Mouse (Mus musculus) E14TG2a.4 (cell line): ENCODE results near the gene Olfm2.

Experiments
- CTCF ChIP-seq: conservative IDR thresholded peaks from 2 replicates; pipeline ENCODE4 v1.5.1; 2014; ENCODE audit warnings: low read length
- POU5F1 ChIP-seq: IDR thresholded peaks from 2 replicates; pipeline ENCODE4 v1.6.1; 2014; ENCODE audit warnings: low read length, borderline replicate concordance

DNA sequence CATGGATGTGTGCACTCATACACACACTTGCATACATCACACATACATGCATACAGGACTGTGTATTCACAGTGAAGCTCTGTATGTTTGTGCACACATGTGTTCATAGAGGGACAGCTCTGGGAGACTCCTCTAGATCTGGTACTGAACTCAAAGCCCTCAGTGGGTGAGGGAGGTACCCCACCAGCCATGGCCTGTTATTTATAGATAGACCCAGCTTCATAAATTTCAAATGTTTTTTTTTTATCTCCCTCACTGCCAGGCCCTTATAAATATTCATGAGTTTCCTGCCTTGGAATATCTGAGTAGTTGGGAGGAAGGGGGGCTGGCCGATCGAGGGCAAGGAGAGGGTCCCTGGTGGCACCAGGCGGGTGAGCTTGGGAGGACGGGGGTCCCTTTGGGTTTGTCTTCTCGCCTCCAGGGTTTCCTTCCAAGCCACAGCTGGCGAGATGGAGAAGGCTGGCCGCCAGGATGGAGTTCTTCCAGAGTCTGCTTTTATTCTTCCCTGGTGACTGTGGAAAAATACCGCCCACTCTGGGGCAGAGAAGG lies 42.2 kb downstream of the Olfm2 start:
- TF ChIP-seq CTCF: no peak
- no peak for TF ChIP-seq POU5F1
